Mouse (Mus musculus): ENCODE data around the gene Lrrc23.

Gene Lrrc23

DNA sequence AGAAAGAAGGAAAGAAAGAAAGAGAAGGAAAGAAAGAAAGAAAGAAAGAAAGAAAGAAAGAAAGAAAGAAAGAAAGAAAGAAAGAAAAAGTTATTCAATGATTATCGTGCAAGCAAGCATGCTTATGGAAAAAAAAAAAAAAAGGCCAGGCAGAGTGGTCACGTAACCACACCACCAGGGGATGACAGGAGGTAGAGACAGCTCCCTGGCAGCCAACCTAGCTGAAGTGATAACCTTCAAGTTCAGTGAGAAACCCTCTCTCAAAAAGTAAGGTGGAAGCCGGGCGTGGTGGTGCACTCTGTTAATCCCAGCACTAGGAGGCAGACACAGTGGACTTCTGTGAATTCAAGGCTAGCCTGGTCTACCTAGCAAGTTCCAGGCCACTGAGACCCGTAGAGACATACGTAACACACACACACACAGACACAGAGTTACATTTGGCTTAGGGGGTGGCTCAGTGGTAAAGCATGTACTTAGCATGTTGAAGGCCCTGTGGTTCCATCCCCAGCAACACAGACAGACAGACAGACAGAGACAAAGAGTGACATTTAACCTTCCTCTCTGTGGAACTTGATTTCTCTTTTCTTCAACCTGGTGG is 56.6 kb downstream of the Lrrc23 start:
- no peak for ATAC-seq (ENCODE audit: insufficient number of reproducible peaks, low FRiP score, low TSS enrichment)

DNA sequence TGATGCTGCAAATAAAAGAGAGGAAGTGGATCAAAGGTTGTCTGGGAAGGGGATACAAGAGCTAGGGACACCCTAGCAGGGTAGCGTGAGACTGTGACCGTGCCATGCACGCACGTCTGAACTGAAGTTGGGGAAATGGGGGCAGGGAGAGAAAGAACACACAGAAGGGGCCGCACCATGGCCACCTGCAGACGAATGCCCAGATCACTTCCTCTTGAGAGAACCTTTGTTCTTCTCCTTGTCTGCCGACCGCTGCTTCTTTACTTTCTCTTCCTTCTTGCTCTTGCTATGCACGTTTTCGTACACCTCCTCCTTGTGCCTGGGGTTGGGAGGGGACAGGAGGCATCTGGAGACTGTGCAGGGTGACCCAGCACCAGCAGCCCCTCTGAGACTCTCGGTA is 58.6 kb downstream of the Lrrc23 start:
- ATAC-seq (ENCODE audit: insufficient number of reproducible peaks, low FRiP score, low TSS enrichment): no peak
